Mouse (Mus musculus): ENCODE measurements around the gene Cdh18. TPM values are rescaled to one million over a fixed set of nuclear protein-coding genes. Genes with fewer than 3 reads are reported as not detected.
"Not testable (repeated sequence)": the region's sequence is repeated elsewhere in the genome, so short reads cannot be mapped to it uniquely, and the experiment has no call there.

The Cdh18 gene
- polyA plus RNA-seq, 1 experiment from 2014 or later, result 0.13 TPM

GRCm38 (mm10) chr15:23317409-23317808 is 768.6 kb downstream of the Cdh18 start:
- DNase-seq (ENCODE audit: low spot score) (no peak), ATAC-seq (replicated peaks; ENCODE audit: low FRiP score, low read depth) (no peak)
- H3K4me1 ChIP-seq (replicated peaks; ENCODE audit: insufficient read depth, low read length), result no peaks in the 10 kb centered on the region
- no peaks in the 10 kb centered on the region for H3K9me3 ChIP-seq (replicated peaks; ENCODE audit: low read length)
- no peak overlapping the region for H3K4me2 ChIP-seq (ENCODE audit: low read length)
- TF ChIP-seq CTCF (IDR thresholded peaks at IDR 0.05; ENCODE audit: low read depth), result no peak
- no peaks in the 10 kb centered on the region for H3K36me3 ChIP-seq (ENCODE audit: insufficient read depth, low read length)
- no peak overlapping the region for H3K4me3 ChIP-seq (replicated peaks; ENCODE audit: low read depth, low read length)
- H3K27me3 ChIP-seq (ENCODE audit: insufficient read depth, low read length), result no peaks in the 10 kb centered on the region
- H3K9ac ChIP-seq (ENCODE audit: low read depth, low read length), result no peak overlapping the region
- no peak overlapping the region for H3K27ac ChIP-seq

DNA sequence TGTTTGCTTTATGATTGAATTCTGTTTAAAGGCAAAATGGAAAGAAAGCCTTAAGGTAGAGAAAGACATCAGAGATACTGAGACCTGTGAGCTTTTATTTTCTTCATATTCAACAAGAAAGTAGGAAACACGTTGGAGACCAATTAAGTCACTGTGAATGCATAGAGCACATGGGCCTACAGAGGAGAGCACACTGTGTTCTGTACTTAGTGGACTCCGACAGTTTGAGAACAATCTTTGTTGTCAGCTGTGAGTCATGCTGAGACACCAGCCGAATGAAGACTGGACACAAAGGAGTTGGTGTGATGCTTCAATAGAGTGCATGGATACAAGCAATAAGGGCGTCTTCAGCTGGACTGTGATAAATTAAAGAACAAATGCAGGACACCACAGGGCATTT is 791.5 kb downstream of the Cdh18 start:
- not testable (repeated sequence) for H3K9me3 ChIP-seq (replicated peaks; ENCODE audit: low read length); H3K36me3 ChIP-seq (ENCODE audit: insufficient read depth, low read length)

GRCm38 (mm10) chr15:23351078-23351477 is 802.3 kb downstream of the Cdh18 start:
- Histone ChIP-seq H3K36me3 (ENCODE audit: insufficient read depth, low read length) (no peaks in the 10 kb centered on the region), H3K4me1 (replicated peaks; ENCODE audit: insufficient read depth, low read length) (no peaks in the 10 kb centered on the region), H3K27ac (no peak overlapping the region), H3K4me2 (ENCODE audit: low read length) (no peak overlapping the region), H3K27me3 (ENCODE audit: insufficient read depth, low read length) (no peaks in the 10 kb centered on the region), H3K4me3 (replicated peaks; ENCODE audit: low read depth, low read length) (no peak overlapping the region), H3K9ac (ENCODE audit: low read depth, low read length) (no peak overlapping the region), H3K9me3 (replicated peaks; ENCODE audit: low read length) (no peaks in the 10 kb centered on the region)
- no peak for TF ChIP-seq CTCF (IDR thresholded peaks at IDR 0.05; ENCODE audit: low read depth)
- no peak for DNase-seq (ENCODE audit: low spot score)
- ATAC-seq (replicated peaks; ENCODE audit: low FRiP score, low read depth), result no peak
- 88% methylated on average over 2 of the region's 2 CpGs for WGBS

More for the DNA sequence above, 791.5 kb downstream of the Cdh18 start:
- H3K4me1 ChIP-seq (replicated peaks; ENCODE audit: insufficient read depth, low read length); H3K9ac ChIP-seq (ENCODE audit: low read depth, low read length); ATAC-seq (replicated peaks; ENCODE audit: low FRiP score, low read depth); H3K4me2 ChIP-seq (ENCODE audit: low read length); H3K27ac ChIP-seq; DNase-seq (ENCODE audit: low spot score); H3K4me3 ChIP-seq (replicated peaks; ENCODE audit: low read depth, low read length); H3K27me3 ChIP-seq (ENCODE audit: insufficient read depth, low read length): not testable (repeated sequence)
- WGBS, result no CpG with 5 or more reads among the region's 4 CpGs

- Histone ChIP-seq H3K36me3 (ENCODE audit: insufficient read depth, low read length) (no peaks in the 10 kb centered on the region), H3K27ac (no peak overlapping the region), H3K4me2 (ENCODE audit: low read length) (no peak overlapping the region), H3K4me3 (replicated peaks; ENCODE audit: low read depth, low read length) (no peak overlapping the region), H3K27me3 (ENCODE audit: insufficient read depth, low read length) (no peaks in the 10 kb centered on the region), H3K9me3 (replicated peaks; ENCODE audit: low read length) (no peaks in the 10 kb centered on the region), H3K9ac (ENCODE audit: low read depth, low read length) (no peak overlapping the region), H3K4me1 (replicated peaks; ENCODE audit: insufficient read depth, low read length) (no peaks in the 10 kb centered on the region)
- WGBS, result 92% methylated on average over 3 of the region's 3 CpGs
- DNase-seq (ENCODE audit: low spot score), result no peak
- TF ChIP-seq CTCF (IDR thresholded peaks at IDR 0.05; ENCODE audit: low read depth), result no peak
- ATAC-seq (replicated peaks; ENCODE audit: low FRiP score, low read depth), result no peak
These were observed 817.5 kb downstream of the Cdh18 start for GRCm38 (mm10) chr15:23366325-23366724.

DNA sequence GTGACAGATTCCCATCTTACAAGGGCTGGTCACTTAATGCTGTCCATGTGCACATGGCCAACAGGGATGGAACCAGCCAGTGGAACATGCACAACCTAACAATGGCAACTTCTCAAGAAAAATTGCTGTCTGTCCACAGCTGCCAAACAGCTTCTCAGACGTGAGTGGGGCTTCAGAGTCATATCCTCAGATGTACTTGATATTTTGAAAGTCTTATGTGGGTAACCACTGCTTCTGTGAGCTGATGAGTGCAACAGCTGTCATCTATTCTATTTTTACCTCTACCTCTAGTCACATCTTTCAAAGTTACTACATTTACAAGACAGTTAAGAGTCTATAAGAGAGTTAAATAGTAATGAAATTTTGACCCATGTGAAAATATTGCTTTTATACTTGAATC is 818.9 kb downstream of the Cdh18 start:
- H3K9ac ChIP-seq (ENCODE audit: low read depth, low read length), result no peak overlapping the region
- no peak overlapping the region for H3K4me2 ChIP-seq (ENCODE audit: low read length)
- no peak overlapping the region for H3K27ac ChIP-seq
- no peaks in the 10 kb centered on the region for H3K4me1 ChIP-seq (replicated peaks; ENCODE audit: insufficient read depth, low read length)
- H3K4me3 ChIP-seq (replicated peaks; ENCODE audit: low read depth, low read length), result no peak overlapping the region
- no peaks in the 10 kb centered on the region for H3K36me3 ChIP-seq (ENCODE audit: insufficient read depth, low read length)
- 64% methylated on average over 1 of the region's 1 CpGs for WGBS
- no peaks in the 10 kb centered on the region for H3K9me3 ChIP-seq (replicated peaks; ENCODE audit: low read length)
- ATAC-seq (replicated peaks; ENCODE audit: low FRiP score, low read depth), result no peak
- no peak for DNase-seq (ENCODE audit: low spot score)
- no peak for TF ChIP-seq CTCF (IDR thresholded peaks at IDR 0.05; ENCODE audit: low read depth)
- H3K27me3 ChIP-seq (ENCODE audit: insufficient read depth, low read length), result no peaks in the 10 kb centered on the region

DNA sequence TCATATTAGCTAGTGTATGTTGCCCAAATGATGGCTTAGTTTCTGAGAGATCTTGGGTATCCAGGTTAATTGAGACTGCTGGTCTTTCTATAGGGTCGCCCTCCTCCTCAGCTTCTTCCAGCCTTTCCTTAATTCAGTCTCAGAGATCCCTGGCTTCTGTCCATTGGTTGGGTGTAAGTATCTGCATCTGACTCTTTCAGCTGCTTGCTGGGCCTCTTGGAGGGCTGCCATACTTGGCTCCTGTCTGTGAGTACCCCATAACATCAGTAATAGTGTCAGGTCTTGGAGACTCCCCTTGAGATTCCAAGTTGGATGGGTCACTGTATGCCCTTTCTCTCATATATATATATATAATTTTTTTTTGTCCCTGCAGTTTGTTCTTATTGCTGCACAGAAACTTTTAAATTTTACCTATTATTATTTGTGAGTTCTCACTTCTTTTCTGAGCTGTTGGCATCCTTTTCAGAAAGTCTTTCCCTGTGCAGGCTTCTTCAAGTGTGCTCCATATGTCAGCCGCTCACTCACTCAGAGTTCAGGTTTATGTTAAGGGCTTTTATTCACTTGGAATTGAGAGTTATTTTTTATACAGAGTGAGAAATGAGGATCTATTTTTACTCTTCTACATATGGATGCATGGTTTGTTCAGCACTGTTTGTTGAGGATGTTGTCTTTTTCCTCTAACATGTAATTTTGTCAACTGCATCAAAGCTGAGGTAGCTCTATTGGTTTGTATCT is 829.4 kb downstream of the Cdh18 start:
- 94% methylated on average over 2 of the region's 2 CpGs for WGBS
- no peaks in the 10 kb centered on the region for H3K27me3 ChIP-seq (ENCODE audit: insufficient read depth, low read length)
- no peaks in the 10 kb centered on the region for H3K4me1 ChIP-seq (replicated peaks; ENCODE audit: insufficient read depth, low read length)
- ATAC-seq (replicated peaks; ENCODE audit: low FRiP score, low read depth) (no peak), DNase-seq (ENCODE audit: low spot score) (no peak)
- H3K4me3 ChIP-seq (replicated peaks; ENCODE audit: low read depth, low read length), result no peak overlapping the region
- no peaks in the 10 kb centered on the region for H3K9me3 ChIP-seq (replicated peaks; ENCODE audit: low read length)
- no peaks in the 10 kb centered on the region for H3K36me3 ChIP-seq (ENCODE audit: insufficient read depth, low read length)
- no peak overlapping the region for H3K27ac ChIP-seq
- no peak overlapping the region for H3K9ac ChIP-seq (ENCODE audit: low read depth, low read length)
- H3K4me2 ChIP-seq (ENCODE audit: low read length), result no peak overlapping the region
- TF ChIP-seq CTCF (IDR thresholded peaks at IDR 0.05; ENCODE audit: low read depth), result no peak

GRCm38 (mm10) chr15:23385816-23386215 is 837.0 kb downstream of the Cdh18 start:
- no peak for ATAC-seq (replicated peaks; ENCODE audit: low FRiP score, low read depth)
- Histone ChIP-seq H3K4me2 (ENCODE audit: low read length) (no peak overlapping the region), H3K9ac (ENCODE audit: low read depth, low read length) (no peak overlapping the region), H3K4me1 (replicated peaks; ENCODE audit: insufficient read depth, low read length) (no peaks in the 10 kb centered on the region), H3K27ac (no peak overlapping the region), H3K27me3 (ENCODE audit: insufficient read depth, low read length) (no peaks in the 10 kb centered on the region), H3K36me3 (ENCODE audit: insufficient read depth, low read length) (no peaks in the 10 kb centered on the region), H3K9me3 (replicated peaks; ENCODE audit: low read length) (no peaks in the 10 kb centered on the region), H3K4me3 (replicated peaks; ENCODE audit: low read depth, low read length) (no peak overlapping the region)
- WGBS, result 36% methylated on average over 4 of the region's 4 CpGs
- TF ChIP-seq CTCF (IDR thresholded peaks at IDR 0.05; ENCODE audit: low read depth), result no peak
- DNase-seq (ENCODE audit: low spot score), result peak; percentile 5
